Mouse (Mus musculus): Measurements from ENCODE around the gene Bud23.

GRCm38 (mm10) chr5:135113782-135114181, 49.0 kb upstream of the Bud23 start:
- no peak for TF ChIP-seq POLR2A (IDR thresholded peaks at IDR 0.05; ENCODE audit: control insufficient read depth in 1 of 2, insufficient read depth in 1 of 2, low read depth in 1 of 2, low read length in 2 of 2, poor library complexity in 1 of 2)
- TF ChIP-seq ZMIZ1 (IDR thresholded peaks at IDR 0.05; ENCODE audit: low read depth, low read length): no peak
